Mouse (Mus musculus) cerebellum, postnatal 36 days (tissue): ENCODE results near the gene Drd1.

Experiments
- DNase-seq, 2 experiments: peaks; one replicate each; pipeline ENCODE4 v3.0.0; 2021 to 2022; ENCODE audit warnings: mixed read lengths in 2 of 2

The Drd1 gene

DNA sequence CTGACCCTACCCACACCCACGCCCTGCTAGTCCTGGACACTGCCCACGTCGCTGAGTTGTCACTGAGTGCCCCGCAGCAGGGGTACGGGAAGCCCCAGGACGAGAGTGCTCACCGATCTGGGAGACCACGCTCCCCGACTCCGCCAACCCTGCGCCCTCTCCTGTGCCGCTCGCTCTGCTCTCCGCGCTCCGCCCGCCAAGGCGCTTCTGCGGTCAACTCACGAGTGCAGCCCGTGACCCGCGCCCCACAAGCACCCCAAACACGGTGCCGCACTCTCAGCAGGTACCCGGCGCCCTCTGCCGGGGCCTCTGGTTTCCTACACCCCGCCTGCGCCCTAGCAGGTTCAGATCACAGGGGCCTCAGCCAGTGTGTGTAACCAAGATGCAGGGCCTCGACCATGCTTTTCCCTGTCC is at the start of gene Drd1:
Gene Drd1, minus strand, starts transcription at position 258 of the 414 bp plus-strand sequence.
- DNase-seq: peak; percentile 77 to 78

DNA sequence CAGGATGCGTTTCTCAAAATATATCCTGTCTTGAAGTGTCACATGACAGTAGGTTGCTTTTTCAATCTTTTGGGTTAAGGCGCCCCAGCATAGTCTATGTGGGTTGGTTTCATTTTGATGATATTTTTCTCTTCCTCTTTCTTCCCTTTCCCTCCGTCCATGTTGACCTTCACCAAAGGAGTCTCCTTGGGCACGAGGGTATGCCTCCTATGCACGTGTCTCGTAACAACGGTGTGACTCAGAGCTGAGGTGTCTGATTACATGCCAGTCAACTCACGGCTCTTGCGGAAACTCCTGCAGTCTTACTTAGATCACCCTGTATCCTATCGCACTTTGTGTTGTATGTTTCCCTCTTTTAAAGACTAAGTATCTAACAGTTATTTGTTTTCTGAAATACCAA is 48.4 kb upstream of the Drd1 start:
- no peak for DNase-seq

DNA sequence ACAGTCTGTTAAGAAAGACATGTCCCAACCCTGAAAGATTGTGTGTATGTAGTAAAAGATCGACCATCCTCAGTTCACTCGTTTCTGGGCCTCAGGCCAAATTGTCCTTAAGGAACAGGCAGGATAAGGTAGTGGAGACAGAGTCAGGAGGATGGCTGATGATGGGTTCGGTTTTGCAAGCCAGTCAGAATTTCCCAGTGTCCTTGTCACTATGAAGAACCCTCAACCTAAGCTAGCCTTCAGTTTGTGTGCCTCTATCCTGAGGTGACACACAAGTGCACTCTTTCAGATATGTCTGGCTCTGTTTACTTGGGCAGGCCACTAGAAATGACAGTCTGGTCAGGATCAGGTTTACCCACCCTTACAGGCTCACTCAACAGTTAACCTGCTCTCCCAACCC is 47.8 kb upstream of the Drd1 start:
- no peak for DNase-seq

DNA sequence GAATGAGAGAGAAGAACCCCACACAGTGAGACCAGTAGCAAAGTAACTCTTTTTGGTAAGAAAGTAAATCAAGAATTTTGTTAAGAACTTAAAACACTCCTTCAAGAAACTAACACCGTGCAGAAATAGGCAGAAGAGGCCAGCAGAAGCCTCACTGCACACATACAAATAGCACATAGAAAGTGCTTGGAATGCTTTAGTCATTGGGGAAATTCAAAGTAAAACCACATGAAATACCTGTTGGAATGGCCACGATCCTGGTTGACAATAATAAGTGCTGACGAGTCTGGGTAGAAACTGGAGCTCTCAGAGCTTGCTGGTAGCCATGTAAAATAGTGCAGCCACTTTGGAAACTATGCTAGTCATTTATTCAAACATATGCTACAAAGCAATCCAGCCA is 46.6 kb upstream of the Drd1 start:
- no peak for DNase-seq

DNA sequence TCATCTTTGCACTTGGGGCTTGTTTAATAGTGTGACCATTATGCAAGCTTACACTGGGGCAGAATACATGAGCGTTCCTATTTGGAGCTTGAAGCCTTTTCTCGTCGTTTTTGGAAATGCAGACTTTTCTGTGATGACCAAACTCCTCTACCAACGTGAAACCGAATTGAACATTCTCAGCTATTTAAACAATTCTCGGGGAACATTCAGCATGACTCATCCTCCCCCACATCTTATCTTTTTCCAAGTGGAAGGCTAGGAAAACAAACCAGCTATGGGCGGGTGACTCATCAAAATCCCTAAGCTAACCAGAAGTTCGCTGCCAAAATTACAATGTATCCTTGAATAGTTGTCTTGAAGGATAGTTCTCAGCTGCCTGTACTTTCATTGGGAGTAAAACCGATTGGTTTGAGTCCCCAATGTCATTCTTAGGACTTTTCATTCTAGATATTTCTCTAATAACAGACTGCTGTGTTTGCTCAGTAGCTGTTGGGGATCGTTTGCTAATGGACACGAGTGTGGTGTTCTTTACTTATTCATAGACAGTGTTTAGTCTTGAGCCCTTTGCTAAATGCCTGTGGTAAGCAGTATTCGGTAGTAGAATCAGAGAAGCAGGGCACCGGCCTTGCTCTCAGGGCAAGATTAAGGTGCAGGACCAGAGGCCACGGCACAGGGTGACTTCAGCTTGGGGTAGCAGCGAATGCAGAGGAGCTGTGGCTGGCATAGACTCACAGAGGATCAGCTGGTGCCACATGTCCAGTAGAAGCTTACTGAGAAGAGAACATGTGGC is 45.7 kb upstream of the Drd1 start:
- DNase-seq: no peak

DNA sequence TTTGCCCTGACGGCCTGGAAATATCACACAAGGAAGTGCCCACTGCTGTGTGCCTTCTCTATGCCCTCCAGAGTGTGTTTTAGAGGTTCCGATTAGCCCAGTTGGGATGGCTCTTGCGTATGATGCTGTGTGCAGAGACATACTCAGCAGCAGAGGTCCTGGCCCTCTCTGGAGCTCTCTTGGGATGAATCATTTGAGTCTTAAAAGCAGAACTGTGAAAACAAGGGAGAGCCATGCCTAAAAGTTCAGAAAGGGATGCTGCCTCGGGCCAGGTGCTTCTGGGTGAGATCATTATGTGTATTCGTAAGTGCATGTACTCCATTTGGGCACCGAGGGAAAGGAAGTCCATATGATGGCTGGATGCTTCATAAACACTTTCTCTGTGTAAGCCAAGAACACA is 42.3 kb upstream of the Drd1 start:
- no peak for DNase-seq

DNA sequence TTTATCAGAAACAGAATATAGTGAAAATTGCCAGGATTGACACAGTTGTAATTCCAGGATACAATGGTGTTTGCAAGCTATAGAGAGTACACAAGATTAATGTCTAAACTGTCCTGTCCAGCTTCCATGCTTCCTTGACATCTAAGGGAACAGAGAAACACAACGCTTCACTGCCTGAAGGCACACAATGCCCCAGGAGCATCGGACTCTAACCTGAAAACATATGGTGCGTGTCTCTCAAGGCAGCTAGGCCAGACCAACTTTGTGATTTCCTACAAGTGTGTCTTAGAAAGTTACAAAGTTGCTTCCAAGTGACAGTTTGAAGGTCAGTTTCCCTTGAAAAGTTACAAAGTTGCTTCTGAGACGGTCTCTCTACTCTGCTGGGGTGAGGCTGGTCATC is 41.7 kb upstream of the Drd1 start:
- DNase-seq: no peak

DNA sequence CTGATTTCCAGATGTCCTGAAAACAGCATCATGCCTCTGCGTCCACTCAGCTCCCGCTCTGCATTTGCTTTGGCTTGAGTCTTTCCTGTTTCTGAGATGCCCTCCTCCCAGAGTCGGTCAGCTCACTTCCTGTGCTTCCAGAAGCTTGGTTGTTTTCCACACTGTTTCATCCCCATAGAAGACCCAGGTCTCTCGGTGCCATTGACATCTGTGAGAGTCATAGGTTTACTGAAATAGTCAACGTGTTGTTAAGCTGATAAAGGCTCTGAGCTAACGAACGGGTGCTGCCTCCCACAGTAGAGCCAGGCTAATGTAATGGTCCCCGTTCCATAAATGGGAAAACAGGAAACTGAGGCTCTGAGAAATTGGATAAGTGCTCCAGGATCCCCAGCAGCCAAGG is 40.2 kb upstream of the Drd1 start:
- DNase-seq: no peak

DNA sequence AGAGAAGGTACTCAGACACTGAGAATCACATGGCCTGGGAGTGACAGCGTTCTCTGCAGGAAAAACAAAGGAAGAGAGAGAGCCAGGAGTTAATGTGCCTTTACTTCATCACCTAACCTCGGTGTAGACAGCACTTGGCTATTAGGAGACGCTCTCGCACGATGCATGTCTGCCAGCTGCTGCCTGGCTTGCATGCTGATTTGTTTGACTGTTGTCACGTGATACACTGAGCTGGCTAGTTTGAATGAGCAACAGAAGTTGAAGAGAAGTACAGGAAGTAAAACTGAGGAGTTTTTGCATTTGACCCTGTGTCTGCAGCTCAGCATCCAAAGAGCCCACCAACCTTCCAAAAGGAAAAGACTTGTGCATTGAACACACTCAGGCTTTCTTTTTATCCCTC is 39.5 kb upstream of the Drd1 start:
- DNase-seq: no peak

DNA sequence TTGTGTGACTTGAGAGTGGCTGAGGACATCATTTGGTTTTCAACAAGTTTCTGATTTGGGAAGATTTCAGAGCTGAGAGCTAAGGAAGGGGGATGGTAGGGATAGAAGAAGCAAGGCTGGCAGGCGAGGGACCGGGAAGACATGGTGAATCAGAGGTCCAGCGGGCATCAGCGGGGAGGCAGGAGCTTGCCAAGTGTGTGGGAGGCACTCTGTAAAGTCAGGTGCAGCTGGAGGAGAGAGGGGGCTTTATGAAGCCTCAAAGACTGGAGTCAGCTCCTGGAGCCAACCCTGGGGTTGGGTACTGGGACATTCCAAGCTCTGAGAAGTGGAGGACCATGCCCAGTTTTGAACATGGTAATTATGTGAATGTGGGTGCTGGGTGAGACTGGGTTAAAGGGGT is 38.8 kb upstream of the Drd1 start:
- no peak for DNase-seq

DNA sequence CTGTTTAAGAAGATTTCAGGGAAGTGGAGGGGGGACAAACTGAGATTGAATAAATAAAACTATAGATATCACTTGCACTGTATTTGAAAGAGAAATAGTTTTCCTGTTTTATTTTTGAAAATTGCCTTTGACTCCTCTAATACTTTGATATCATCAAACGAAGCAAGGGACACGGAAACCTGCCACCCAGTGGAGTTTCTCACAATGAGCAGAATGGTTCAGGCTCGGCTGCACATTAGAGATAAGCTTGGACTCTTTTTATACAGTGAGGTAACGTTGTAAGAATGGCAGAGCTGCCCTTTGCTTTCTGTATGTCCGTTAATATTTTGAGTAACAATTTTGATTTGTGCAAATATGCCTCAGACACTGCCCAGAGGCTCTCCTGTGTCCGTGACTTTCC is 36.2 kb upstream of the Drd1 start:
- no peak for DNase-seq

DNA sequence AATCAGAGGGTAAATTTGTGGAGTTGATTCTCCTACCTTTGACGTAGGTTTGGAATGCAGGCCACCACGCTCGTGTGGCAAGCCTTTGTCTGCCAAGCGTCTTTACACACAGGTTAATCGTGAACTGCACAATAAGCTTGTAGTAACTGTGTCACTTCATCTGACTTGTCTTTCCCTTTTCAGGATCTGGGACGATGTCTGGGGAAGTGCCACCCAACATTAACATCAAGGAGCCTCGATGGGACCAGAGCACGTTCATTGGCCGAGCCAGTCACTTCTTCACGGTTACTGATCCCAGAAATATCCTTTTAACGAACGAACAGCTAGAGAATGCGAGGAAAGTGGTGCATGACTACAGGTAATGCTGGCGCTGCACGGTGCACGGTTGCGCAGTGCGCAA is 29.8 kb upstream of the Drd1 start:
- no peak for DNase-seq

DNA sequence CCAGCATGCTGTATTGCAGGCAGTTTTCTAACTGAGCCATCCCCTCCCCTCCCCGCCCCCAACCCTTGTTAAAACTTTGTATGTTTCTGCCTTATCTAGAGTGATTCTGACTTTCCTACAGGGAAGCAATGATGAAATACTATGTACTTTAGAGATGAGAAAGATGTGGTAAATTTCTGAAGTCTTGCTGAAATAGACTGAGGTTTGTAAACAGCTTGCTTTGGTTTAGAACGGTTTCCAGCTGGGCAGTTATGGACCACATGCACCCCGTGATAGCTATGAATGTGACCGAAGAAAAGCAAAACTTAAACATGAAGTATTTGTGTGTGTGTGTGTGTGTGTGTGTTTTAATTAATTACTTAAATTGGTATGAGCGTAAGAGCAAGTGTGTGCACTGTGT is 29.3 kb upstream of the Drd1 start:
- no peak for DNase-seq

DNA sequence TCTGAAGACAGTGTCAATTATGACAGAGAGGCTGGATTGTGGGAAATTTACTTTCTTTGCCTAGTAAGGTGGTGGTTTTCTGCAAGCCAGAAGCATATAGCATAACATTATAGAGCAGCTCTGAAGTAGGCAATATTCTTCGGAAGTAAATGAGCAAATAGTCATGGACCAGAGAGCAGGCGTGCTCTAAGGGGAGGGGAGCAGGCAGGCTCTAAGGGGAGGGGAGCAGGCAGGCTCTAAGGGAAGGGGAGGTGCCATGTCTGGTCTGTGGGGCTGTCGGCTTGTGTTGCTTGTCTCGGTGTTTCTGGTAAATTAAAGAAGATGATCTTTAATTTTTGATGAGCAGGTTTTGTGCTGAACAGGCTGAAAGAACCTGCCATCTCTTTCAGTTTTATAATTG is 28.7 kb upstream of the Drd1 start:
- no peak for DNase-seq

DNA sequence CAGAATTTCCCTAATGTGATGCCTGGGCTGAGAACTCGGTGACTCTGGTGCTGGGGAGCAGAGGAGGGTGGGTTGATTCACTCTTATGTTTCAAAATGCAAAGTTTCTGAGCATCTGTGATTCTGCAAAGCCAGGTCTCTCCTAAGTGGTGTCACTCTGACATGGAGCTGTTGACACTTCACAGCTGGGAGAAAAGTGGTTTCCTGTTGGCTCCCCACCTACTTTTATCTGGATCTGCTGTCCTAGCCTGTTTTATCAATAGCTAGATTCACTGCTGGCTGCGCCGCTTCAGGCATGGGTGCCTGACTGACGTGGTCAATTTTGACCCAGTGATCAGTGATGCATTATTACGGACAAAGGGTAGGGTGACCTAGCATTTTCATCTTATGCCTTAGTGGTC is 27.4 kb upstream of the Drd1 start:
- DNase-seq: no peak

DNA sequence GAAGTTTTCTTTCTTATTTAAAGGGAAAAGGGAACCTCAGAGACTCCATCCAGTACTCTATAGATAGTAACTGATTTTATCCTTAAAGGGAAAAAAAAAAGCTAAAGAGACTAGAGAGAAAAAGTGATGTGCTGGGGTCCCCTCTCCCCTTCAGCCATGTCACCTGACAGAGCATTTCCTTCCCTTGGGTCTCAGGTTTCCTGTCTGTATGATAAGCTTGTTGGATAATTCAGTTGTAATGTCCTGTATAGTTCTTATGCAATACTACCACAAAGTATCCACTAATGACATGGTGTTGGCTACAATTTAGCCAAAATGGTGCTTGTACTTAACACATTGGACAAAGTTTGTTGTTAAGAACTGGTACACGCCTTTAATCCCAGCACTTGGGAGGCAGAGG is 25.3 kb upstream of the Drd1 start:
- no peak for DNase-seq

DNA sequence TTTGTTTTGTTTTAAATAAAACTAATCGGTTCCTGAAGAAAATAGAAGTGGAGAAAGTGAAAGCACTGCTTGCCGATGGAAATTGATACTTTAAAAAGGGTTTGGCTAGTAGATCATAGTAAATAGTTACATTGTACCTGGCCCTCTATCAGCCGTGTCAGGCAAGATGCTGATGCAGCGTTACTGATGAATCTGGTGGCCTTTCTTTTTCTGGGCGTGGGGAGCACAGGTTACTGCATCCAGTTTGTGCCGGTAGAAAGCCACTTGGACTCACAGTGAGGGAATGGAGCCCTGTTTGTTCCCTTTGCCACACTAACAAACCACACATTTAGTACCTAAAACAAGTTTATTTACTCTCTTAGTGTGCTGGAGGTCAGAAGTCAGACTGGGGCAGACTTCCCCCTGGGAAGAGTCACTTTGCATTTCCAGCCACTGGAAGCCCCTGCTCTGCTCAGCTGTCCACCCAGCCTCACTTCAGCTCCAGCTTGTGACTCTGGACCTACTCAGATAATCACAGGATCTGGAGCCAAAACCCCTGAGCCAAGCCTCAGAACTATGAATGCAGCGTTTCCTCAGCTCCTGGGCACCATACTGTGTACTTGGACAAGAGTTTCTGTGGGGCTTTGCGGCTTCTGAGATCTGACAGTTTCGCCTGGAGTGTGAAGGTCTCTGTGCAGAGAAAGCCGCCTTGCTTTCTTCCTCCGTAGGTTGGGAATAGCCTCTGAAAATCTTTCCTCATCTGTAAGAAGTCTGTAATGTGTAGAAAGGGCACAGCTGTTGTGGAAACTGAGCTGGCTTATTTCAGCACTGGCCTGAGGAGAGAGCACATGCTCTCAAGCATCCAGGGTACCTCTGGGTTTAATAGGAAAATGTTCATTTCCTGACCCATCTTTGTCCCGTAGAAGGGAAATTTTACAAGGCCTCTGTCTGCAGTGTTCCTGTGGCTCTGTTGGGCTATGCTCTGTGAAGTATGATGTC is 24.6 kb upstream of the Drd1 start:
- DNase-seq: no peak

DNA sequence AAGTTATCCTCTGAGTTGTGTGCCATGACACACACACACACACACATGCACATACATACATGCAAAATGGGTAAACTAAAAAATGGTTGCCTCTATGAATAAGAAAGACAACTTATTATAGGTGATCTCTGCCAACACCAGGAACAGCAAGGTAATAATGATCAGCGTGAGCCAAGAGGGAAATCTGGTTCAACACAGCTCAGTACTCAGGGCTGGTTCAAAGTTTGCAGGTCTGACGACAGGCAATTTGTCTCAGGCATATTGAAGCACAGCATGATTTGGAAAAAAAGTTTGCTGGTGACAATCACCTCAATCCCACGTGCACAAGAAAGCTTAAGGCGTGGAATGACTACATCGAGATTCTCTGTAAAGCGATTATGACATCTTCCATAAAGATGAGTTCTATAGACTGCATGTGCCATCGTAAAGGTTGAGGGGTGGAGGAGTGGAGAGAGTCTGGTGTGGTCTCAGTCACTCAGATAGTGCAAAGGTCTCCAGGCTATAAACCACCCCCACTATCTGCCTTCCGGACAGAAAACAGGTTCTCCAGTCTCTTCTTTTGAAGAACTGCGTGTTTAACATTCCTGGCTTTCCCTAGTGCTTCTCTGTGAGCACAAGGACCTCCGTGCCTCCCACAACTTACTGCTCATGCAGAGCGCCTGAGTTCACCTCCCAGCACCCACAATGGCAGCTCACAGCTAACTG is 22.1 kb upstream of the Drd1 start:
- no peak for DNase-seq

DNA sequence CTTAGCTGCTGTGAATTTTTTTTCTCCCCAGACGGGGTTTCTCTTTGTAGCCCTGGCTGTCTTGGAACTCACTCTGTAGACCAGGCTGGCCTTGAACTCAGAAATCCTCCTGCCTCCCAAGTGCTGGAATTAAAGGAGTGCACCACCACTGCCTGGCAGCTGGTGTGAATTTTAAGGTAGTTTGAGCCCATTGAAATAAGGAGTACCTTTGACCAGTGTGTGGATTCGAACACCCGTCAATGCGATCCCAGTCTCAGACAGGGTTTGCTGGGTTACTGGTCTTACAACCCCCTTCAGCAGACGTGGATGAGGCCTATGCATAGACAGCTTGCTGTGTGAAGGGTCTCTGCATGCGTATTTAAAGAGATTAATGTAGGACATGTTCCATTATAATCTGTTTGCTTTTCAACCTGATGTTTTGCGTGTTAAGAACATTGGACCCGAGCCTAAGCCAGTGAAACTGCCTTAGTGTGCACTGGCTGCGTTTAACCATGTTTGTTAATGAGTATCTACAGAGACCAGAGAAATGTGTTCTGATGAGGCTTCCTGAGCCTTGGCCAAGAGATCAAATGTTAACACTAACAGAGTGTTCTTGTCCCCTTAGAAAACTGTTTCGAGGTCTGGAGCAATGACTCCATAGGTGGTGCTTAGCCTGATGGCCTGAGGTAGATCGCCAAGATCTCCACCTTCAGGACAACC is 21.4 kb upstream of the Drd1 start:
- DNase-seq: no peak

DNA sequence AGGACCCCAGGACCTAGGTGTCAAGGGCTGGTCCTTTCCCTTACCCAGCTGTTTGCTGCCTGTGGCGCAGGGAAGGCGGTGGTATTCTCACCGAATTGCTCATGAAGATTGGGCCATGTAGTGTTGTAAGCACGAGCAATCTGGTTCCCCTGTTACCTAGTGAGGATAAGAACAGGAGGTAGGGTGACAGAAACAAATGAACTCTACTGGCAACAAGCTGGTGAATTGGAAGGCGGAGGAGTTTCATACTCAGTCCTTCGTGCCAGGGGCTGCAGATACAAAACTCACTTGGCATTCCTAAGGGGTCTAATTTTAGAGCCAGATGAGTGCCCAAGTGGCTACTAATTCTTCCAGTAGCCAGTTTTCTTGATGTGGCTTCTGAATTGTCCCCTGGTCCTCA is 20.5 kb upstream of the Drd1 start:
- DNase-seq: no peak

DNA sequence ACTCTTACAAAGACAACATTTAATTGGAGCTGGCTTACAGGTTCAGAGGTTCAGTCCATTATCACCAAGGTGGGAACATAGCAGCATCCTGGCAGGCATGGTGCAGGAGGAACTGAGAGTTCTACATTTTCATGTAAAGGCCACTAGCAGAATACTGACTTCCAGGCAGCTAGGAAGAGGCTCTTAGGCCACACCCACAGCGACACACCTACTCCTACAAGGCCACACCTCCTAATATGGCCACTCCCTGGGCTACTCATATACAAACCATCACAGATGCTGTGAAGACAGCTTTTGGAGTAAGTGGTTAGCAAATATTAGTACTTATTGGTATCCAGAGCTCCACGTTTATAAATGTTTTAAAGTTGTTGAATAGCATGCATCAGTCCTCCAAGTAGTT is 19.9 kb upstream of the Drd1 start:
- no peak for DNase-seq

DNA sequence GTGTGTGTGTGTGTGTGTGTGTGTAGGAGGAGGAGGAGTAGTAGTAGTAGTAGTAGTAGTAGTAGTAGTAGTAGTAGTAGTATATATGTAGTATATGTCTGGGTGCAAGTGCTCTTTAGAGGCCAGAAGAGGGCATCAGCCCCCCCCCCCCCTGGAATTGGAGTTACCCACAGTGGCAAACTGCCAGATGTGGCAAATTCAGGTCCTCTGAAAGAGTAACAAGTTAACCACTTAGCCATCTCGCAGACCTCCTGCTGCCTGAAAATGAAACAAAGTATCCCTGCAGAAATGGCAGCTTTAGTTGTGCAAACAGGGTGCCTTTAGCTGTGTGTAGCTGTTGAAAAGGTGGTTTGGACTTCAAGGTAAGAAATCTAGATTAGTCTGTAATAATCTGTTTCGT is 18.0 kb upstream of the Drd1 start:
- DNase-seq: no peak

DNA sequence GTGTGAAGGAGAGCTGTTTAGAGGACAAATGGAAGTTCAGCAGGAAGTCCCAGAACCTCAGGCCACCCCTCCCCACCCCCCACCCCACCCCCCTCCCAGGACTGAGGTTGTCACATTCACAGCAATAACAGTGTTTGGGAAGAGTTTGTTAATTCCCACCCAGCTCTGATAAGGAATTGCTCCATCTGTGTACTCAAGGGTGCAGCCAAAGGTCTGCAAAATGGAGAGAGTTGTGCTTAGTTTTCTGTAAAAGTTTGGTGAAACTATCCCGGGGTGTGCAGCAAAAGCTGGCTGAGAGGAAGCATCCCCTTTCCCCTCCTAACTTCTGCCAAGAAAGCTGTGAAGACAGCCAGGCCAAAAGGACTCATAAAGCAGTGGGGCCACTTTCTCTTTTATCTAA is 17.6 kb upstream of the Drd1 start:
- DNase-seq: no peak
